Mouse (Mus musculus) spleen, postnatal 10 days (tissue): ENCODE results near the gene Rab3d.
A peak's percentile ranks its signal among the peaks of the same experiment; 100 is the strongest.

Source experiments
- DNase-seq, 2 experiments: peaks; one replicate each; pipeline ENCODE4 v3.0.0; 2021 to 2022; ENCODE audit warnings: low spot score in 2 of 2

Rab3d gene

GRCm38 (mm10) chr9:21938234-21938855 is 20.4 kb upstream of the Rab3d start:
- DNase-seq = no peak

GRCm38 (mm10) chr9:21937711-21938175 is 19.8 kb upstream of the Rab3d start:
- no peak for DNase-seq

GRCm38 (mm10) chr9:21936692-21937570 is 18.9 kb upstream of the Rab3d start, which contains the start of gene Plppr2:
Gene Plppr2 (plus strand): TSS chr9:21937033.
- DNase-seq = peak; percentile 59 to 90

- DNase-seq = no peak
Observed at GRCm38 (mm10) chr9:21935466-21936131, 17.6 kb upstream of the Rab3d start.

DNA sequence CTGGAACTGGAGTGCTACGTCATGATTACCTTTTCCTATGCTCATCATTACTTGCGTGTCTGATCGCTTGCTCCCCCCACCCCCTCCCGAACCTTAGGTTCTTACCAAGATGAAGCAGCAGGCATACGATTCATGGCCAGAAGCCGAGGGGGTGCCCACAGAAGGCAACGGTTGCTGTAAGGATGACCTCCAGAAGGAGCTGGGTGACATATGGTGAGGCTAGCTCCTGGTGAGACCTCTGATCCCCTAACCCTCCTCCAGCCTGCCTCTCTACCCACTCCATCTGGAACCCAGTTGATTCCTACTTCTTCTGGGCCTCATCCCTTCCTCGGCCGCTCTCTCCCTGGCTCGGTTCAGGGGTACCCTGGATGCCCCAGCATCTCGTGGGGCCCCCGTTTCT is 16.0 kb upstream of the Rab3d start:
- DNase-seq = no peak

GRCm38 (mm10) chr9:21932445-21933137 is 14.6 kb upstream of the Rab3d start:
- DNase-seq = no peak

DNA sequence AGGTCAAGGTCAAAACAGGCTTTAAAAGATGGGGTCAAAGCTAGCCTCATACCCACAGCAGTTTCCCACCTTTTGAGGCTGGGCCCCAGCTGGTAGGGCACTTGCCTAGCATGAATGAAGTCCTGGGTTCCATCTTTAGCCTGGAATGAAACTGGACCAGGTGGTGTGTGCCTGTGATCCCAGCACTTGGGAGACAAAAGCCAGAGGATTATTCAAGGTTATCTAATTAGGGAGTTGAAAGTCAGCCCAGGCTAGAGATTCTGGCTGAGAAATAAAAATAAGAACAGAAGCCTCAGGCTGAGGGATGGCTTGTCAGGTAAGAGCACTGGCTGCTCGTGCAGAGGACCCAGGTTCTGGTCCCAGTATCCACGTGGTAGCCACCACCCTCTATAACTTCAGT is 14.0 kb upstream of the Rab3d start:
- no peak for DNase-seq

GRCm38 (mm10) chr9:21929208-21929607 is 11.2 kb upstream of the Rab3d start:
- DNase-seq = no peak

DNA sequence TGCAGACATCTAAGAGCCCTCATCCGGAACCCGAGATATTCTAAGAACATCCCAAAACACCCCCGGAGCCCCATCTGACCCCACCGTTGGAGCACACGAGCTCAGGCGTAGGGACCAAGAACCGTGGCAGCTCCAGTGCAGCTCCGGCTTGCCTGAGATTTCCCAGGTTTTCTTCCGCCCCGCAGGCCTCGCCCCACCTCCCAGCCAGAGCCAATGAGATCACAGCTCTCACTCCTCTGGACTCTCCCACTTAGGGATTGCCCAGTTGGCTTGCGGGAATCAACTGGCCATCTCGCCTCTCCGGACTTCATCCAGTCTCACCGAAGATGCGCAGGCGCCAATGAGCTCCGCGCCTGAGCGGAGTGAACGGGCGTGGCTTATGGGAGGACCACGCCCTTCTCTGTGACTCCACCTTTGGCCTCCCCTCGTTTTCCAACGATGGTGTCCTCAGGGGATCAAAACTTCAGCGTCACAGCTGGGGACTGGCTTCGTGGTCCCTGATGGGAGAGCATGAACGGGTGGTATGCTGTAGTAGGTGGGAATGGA is 9.3 kb upstream of the Rab3d start, which contains the start of the genes Ccdc159 and Tmem205:
Gene Ccdc159 (plus strand): TSS at position 264 of the 546 bp plus-strand sequence.
Gene Tmem205 (minus strand): TSS at position 349 of the 546 bp plus-strand sequence.
- peak in 1 of 2 experiments; percentile 64 for DNase-seq

GRCm38 (mm10) chr9:21926784-21927183 is 8.8 kb upstream of the Rab3d start:
- DNase-seq = no peak

GRCm38 (mm10) chr9:21926155-21926554 is 8.2 kb upstream of the Rab3d start:
- DNase-seq = no peak

- DNase-seq = no peak
Observed at GRCm38 (mm10) chr9:21925506-21925905, 7.5 kb upstream of the Rab3d start.

DNA sequence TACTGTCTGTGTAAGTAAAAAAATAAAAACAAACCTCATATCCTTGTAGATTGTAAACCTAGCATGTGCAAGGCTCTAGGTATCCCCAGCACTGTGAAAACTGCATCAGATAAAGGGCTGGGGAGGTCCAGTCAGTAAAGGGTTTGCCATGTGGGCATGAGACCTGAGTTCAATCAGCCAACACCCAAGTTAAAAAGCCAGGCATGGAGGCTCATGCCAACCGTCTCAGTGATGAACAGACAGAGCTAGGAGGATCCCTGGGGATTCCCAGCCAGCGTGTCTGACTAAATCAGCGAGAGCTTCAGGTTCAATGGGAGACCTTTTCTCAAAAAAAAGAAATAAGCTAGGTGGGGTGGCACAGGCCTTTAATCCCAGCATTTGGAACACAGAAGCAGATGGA is 7.0 kb upstream of the Rab3d start:
- DNase-seq = no peak

GRCm38 (mm10) chr9:21924099-21924493 is 6.1 kb upstream of the Rab3d start:
- DNase-seq = peak; percentile 59 to 83

GRCm38 (mm10) chr9:21923490-21924098 is 5.6 kb upstream of the Rab3d start:
- DNase-seq = no peak

- DNase-seq = no peak
Observed at GRCm38 (mm10) chr9:21923036-21923435, 5.0 kb upstream of the Rab3d start.

DNA sequence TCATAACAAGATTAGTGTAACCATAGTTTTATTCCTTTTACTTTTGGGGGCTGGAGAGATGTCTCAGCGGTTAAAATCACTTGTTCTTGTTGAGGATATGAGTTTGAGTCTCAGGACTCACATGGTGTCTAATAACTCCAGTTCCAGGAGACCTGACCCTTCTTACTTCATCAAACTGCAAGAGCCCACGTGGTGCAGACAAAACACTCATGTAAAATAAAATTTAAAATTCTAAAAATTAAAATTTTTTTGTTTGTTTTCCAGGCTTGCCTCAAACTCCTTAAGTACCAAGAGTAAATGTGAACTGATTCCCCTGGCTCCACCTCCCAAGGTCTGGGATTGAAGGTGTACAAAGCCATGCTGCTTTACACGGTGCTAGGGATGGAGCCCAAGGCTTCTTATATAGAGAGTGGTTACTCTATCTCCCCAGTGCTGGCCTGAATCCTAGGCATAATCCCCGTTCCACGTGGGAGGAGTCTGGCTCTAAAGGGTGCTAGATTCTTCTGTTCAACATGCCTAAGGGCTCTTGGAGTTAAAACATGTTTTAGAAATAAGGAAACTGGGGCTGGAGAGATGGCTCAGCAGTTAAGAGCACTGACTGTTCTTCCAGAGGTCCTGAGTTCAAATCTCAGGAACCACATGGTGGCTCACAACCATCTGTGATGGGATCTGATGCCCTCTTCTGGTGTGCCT is 846 bp upstream of the Rab3d start:
- DNase-seq = no peak

- DNase-seq = peak in 1 of 2 experiments; percentile 37
Observed at GRCm38 (mm10) chr9:21917493-21918034, 428 bp downstream of the Rab3d start.

DNA sequence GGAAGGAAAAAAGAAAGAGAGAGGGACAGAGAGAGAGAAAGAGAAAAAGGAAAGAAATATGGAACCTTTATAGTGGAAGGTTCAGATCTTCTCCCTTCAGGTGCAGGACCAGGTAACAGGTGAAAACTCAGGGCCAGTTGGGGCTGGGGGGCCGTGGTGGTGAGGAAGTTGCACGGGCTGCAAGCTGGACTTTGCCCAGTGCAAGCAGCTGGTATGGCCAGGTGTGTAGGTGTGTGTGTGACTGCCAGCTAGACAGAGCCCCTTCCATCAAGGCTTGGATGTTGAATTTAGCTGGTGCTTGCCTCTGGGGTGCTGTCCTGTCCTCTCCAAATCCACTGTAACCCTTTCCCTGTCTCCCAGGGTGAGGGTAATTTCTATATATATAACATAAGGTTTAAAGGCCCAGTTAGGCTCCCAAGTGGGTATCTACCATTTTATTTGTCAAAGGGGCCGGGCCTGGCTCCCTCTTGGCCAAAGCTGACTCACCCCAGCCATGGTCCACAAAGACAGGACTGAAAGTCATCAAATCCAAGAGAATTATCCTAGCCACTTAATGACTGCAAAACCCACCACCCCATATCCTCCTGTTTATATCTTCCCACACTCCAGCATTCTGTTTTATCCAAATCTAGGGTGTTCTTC is 1.0 kb downstream of the Rab3d start:
- DNase-seq = no peak
